Mouse (Mus musculus) G1E (cell line): ENCODE data around the gene Trim65.

Experiments
- CTCF ChIP-seq: IDR thresholded peaks from 2 replicates; pipeline ENCODE4 v1.5.1; 2012; ENCODE audit warnings: low read depth, low read length, inconsistent platforms, mixed read lengths
- GATA1 ChIP-seq: IDR thresholded peaks from 2 replicates; pipeline ENCODE4 v1.6.1; 2012; ENCODE audit warnings: borderline replicate concordance, low read length, inconsistent platforms, mixed read lengths
- GATA2 ChIP-seq: IDR thresholded peaks from 2 replicates; pipeline ENCODE4 v1.6.1; 2012; ENCODE audit warnings: low read depth, low read length, inconsistent platforms, borderline replicate concordance

DNA sequence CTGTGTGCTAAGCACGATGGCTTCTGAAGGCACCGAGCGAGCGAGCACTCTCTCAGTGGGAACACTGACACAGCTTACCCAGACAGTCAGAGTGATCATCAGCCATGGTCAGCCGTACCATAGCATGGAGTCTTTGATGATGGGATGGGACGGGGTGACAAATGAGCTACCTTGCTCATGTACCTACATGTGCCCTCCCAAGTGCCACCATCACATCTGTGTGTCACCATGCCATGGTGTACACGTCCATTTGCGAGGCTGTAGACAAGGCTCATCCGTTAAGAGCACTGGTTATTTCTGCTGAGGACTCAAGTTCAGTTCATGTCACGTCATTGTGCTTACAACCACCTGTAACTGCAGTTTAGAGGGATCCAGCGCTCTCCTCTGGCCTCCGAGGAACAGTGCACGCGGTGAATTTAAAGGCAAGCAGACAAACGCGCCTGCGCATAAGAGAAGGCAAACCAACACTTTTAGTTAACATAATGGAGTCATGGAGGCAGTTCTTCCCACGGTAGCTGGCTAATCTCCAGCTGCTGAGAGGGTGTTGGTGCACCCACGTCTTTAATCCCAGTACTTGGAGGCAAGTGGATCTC, 19.2 kb downstream of the Trim65 start:
- TF ChIP-seq GATA2: no peak
- no peak for TF ChIP-seq CTCF
- TF ChIP-seq GATA1: no peak
